Mouse (Mus musculus): ENCODE measurements around the gene Pla1a.

GRCm38 (mm10) chr16:38406293-38406692 is 26.7 kb downstream of the Pla1a start:
- TF ChIP-seq GATA1 (IDR thresholded peaks at IDR 0.05; ENCODE audit: borderline replicate concordance, low read length) (no peak), FLI1 (IDR thresholded peaks at IDR 0.05; ENCODE audit: low read length) (no peak)
